Mouse (Mus musculus) spleen, adult 18-20 months (tissue): Measurements from ENCODE around the gene a.
"Not testable (repeated sequence)": the region's sequence is repeated elsewhere in the genome, so short reads cannot be mapped to it uniquely, and the experiment has no call there.

Experiments used
- DNase-seq, 2 experiments: peaks; one replicate each; pipeline ENCODE4 v3.0.0; 2022; ENCODE audit warnings: mixed read lengths in 2 of 2

The a gene

GRCm38 (mm10) chr2:154855383-154855782 lies 64.2 kb downstream of the a start:
- peak in 1 of 2 experiments; percentile 62 for DNase-seq

- DNase-seq: no peak
Measured at GRCm38 (mm10) chr2:154863672-154864071, 72.5 kb downstream of the a start.

DNA sequence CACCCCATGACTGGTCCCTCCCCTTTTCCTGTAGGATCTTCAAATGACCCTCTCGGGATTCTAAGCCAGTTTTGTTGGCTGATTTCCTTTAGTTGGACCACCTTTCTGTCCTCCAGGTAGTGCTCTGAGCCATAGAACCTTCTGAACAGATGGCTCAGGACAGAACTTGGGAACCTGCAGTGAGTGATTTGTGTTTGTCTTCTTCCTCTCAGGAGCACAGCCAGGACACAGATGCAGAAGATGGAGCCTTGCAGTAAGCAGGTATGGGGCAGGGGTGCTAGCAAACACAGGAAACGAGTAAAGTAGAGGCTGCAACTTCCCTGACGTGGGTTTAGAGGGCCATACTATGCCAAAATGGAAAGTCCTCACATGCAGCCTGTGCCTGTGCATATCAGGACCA lies 74.5 kb downstream of the a start:
- no peak for DNase-seq

- DNase-seq: no peak
Measured at GRCm38 (mm10) chr2:154868106-154868505, 76.9 kb downstream of the a start.

GRCm38 (mm10) chr2:154869954-154870641 lies 78.9 kb downstream of the a start:
- no peak for DNase-seq

- DNase-seq: no peak
Measured at GRCm38 (mm10) chr2:154876621-154877020, 85.4 kb downstream of the a start.

DNA sequence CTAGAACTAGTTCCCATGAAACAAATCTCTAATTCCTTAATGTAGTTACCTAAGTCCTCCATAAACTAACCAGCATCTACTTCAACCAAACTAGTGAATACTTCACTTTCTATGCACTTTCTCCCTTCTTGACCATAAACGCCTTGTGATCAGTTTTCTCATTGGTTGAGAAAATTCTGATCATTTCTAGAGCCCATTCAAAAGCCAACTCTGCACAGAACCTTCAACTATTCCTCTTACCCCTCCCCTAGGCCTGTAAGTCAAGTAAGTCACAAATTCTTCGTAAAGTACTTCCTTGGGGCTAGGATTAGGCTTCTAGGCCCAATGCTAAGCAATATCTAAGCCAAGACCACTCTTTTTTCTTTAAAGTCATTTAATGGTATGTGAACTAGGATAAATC lies 100.4 kb downstream of the a start:
- no peak for DNase-seq

- DNase-seq: peak; percentile 89 to 92
Measured at GRCm38 (mm10) chr2:154892201-154893044, 101.2 kb downstream of the a start, which contains the start of gene Eif2s2. Eif2s2 (minus strand) TSS chr2:154892935.

DNA sequence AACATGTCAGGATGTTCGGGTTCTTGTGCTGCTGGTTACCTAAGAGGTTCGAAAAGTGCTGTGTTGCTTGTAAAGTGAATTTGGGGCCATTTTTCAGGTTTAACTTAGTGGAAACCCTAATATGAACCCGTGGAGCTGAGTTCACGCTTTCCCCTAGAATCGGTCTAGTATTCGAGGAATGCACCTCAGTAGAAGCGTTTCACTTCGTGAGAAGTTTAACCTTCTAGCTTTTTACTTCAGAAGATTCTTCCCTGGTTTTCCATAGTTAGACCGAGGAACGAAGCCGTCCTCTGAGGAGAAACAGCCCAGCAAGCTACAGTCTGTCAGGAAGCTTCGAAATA lies 101.8 kb downstream of the a start:
- DNase-seq: no peak

DNA sequence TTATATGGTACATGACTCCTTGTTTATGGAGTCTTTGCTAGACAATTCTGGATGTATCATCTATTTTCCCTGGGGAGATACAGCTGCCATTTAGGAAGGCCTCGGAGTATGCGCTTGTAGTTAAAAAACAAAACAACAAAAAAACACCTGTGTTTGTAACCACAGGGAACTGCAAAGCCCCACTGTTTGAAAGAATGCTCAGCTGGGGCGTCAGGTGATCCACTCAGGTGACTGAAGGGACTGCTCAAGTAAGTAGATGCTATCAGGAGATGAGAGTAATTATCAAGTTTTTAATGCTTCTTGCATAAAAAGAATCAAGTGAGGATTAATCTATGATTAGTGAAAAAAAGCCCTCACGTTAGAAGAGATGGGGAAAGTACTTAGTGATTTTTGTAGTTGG lies 102.3 kb downstream of the a start:
- DNase-seq: no peak

GRCm38 (mm10) chr2:154899004-154899403 lies 107.8 kb downstream of the a start:
- DNase-seq: not testable (repeated sequence)

GRCm38 (mm10) chr2:154899412-154899811 lies 108.2 kb downstream of the a start:
- not testable (repeated sequence) for DNase-seq

- no peak for DNase-seq
Measured at GRCm38 (mm10) chr2:154902111-154902510, 110.9 kb downstream of the a start.

DNA sequence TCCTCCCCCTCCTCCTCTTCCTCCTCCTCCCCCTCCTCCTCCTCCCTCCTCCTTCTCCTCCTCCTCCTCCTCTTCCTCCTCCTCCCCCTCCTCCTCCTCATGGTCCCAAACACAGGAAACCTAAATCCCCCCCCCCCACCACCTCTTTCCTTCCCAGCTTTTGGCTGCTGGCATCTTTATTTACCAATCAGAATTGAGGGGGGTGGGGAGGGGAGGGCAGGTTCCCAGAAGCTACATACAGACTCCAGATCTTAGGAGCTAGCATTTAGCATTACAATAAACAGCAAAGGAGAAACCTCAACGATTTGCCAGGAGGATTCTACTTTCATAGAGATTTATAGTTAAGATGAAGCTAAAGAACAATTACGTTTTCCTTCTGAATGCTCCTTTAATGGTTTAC lies 114.6 kb downstream of the a start:
- DNase-seq: no peak

DNA sequence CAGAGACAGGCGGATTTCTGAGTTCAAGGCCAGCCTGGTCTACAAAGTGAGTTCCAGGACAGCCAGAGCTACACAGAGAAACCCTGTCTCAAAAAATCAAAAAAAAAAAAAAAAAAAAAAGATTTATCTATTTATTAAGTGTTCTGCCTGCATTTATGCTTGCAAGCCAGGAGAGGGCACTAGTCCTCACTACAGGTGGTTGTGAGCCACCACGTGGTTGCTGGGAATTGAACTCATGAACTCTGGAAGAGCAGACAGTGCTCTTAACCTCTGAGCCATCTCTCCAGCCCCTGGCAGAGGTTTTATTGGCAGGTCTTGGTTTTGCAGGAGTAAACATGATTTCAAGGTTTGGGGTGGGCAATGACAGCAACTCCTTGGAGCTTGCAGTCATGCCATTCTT lies 117.0 kb downstream of the a start:
- DNase-seq: not testable (repeated sequence)

- no peak for DNase-seq
Measured at GRCm38 (mm10) chr2:154909789-154910188, 118.6 kb downstream of the a start.

GRCm38 (mm10) chr2:154915922-154916541 lies 124.8 kb downstream of the a start:
- no peak for DNase-seq

DNA sequence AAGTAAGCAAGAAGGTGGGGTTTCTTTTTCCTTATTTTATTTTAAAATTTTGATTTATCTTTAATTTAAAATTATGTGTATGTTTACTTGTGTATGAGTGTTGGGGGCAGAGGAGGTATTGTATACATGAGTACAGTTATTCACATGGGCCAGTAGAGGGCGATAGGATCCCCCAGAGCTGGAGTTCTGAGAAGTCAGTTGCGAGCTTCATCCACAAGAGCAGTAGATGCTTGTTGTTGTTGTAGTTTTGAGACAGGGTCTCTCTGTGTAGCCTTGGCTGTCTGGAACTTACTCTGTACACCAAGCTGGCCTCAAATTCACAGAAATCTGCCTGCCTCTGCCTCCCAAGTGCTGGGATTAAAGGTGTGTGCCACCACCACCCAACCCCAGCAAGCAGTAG lies 125.3 kb downstream of the a start:
- peak in 1 of 2 experiments; percentile 5 for DNase-seq

DNA sequence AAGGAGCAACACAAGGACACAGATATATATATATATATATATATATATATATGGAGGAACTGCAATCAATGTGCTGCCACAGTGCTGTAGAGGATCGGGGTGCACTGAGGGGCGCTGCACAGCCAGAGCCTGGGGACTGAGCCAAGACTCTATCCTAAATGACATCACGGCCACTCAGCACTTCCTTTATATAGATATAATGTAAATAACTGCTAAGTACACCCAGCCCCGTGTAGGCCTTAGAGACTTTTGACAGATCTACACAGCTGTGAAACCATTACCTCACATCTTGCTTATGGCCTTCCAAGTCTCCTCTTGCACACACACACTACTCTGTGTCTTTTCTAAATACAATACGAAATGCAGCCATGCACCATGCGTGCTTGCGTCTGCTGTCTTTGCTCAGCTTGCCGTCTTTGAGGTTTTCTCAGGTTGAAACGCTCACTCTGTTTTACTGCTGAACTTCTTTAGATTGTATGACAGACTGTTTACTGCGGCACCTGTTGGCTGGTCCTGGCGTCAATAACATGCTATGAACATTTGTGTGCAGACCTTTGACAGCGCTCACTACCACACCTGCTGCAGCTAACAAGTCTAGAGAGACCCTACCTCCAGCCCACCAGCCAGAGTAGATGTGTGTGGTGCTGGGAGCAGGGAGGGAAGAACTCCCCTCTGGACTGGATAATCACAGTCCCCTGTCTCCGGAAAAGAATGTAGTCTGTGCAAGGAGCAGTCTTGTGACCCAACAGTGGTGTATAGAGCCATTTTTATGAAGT lies 126.9 kb downstream of the a start:
- no peak for DNase-seq

DNA sequence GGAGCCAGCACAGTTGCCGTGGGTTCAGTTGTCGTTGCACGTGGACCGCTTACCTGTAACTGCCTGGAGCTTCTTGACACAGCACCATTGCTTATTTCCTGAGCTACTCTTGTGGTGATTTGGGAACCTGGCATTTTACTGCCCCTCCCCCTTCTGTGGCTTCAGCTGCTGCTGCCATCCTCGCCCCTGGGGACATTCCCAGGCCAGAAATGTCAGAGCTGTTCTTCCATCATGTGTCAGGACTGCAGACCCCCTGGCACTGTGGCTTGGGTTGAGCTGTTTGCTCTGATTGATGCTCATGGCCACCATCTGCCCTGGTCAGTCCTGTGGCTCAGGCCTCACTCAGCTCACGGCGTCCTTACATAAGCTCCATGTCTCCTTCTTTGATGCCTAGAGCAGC lies 129.7 kb downstream of the a start:
- no peak for DNase-seq

GRCm38 (mm10) chr2:154922134-154922533 lies 130.9 kb downstream of the a start:
- DNase-seq: not testable (repeated sequence)

GRCm38 (mm10) chr2:154925411-154926031 lies 134.3 kb downstream of the a start:
- no peak for DNase-seq

DNA sequence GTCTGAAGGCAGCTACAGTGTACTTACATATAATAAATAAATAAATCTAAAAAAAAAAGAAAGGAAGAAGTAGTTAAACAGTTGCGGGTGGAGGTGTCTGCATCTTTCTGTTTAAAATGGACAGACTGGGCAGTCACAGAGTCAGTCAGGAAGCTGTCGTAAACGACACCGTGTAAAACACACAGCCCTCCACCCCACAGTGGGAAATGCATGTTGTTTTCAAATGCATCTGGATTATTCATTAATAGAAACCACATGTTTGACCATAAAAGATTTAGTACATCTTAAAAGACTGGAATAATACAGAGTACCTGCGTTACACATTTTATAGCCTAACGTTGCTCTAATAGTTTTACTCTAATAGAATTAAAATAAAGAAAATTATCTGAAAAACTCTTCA lies 135.6 kb downstream of the a start:
- DNase-seq: no peak
